Mouse (Mus musculus): Measurements from ENCODE around the gene Gm45194.

The Gm45194 gene

DNA sequence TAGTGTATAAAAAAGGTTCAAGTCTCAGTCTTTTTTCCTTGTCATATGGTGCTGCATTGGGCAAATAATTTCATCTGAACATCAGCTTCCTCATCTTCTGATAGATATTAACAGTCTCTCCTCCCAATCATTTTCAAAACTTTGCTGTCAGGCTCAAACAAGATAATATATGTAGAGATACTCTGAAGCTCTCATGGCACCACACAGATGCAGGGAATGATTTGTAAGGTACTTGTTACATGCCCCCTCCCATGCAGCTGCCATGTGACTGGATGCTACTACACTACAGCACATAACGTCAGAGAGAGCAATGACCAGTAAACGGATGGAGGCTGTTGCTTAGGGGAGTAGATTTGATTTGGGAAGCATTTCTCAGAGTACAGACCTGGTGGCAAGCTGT is at the start of gene Gm45194:
Gene Gm45194, plus strand, starts transcription at position 301 of the 400 bp plus-strand sequence.
- no peak for ATAC-seq (ENCODE audit: low TSS enrichment)

DNA sequence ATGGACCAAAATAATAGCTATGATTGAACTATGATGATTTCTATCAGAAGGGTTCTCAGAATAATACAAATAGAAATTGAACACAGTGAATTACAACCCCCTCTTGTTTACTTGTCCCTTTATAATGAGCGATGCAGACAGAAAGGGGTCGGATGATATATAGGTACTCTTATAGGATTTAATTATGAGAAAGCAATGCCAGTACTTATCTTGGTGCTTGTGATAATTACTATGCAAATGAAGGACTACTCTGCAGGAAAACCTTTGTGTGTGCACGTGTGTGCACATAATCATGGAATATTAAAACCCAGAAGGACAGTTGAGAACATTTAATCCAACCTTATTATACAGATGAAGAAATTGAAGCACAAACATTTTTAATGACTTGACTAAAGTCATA is 35.3 kb upstream of the Gm45194 start:
- ATAC-seq (ENCODE audit: low TSS enrichment): no peak

DNA sequence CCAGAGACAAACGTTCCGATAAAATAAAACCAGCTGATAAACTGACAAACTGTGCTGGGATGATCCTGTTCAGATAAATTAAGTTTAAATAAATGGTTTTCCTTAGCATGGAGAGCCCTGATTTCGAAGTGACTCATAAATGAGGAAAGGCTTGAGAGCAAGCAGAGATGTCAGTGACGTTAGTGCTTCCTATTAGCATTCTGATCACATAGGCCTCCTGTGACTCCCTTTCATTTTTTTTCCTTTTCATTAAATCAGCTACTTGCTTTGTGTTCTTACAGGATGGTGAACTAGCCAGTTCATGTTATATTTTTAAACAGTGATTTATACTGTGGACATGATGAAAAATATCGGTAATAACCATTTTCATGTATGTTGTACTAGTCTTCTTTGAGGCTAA is 9.9 kb upstream of the Gm45194 start:
- no peak for ATAC-seq (ENCODE audit: low TSS enrichment)

DNA sequence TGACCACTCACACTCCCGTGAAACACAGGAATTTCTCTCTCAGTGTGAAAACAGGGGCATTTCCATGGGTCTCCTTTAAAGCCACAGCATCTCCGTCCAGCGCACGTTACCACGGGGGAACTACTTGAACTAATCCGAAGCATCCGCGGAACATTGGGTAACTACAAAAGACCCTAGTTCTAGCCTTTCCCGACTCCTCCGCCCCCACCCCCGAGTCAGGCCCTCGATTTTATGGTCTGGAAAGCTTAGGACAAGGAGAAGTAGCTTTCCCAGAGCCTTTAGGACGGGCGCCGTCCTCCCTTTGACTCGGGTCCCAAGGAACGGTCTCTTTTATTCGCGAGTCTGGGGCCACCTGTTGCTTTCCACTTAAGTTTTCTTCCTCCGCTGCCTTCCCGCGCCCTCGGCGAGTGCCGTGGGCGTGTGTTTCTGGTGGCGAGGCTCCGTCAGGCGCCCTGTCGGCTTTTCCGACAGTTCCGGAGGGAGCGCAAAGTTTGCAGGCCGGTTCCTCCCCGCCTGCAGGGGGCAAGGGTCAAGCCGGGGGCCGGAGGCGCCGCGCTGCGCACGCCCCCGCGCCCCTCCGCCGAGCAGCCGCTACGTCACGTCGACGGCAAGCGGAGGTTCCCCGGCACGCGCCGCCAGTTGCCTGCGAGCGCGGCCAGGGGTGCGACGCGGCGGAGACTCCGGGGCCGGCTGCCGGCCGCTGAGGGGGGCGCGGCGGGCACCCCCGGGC is 3.3 kb downstream of the Gm45194 start:
- no peak for ATAC-seq (ENCODE audit: low TSS enrichment)

DNA sequence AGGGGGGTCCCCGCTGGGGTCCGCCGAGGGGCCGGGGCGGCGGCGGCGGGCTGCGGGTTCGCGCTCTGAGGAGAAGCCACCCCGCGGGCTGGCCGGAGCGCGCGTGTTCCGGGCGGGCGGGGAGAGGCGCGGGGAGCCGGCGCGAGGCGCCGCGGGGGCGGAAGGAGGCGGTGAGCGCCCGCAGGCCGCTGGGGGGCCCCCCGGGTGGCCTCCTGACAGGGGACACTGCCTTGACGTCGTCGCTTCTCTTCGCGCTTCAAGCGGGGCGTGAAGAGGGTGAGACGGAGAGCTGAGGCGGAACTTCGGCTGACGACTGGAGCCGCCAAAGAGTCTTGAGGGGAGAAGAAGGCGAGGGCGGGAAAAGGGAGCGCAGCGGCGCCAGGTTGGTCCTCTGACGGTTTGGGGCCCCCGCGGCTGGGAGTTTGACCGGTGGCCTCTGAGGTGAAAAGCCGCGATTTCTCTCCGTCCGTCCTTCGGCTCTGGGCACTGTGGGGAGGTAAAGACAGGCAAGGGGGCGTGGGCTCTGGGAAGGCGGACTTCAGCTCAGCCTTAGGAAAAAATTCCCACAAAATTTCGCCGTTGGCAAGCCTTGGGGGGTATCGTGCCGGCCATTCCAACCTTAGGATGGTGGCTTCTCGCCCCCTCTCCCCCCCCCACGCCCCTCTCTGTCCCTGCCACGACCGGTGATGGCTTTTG is 4.0 kb downstream of the Gm45194 start:
- ATAC-seq (ENCODE audit: low TSS enrichment): no peak

GRCm38 (mm10) chrX:111917422-111917821 is 26.2 kb downstream of the Gm45194 start:
- no peak for ATAC-seq (ENCODE audit: low TSS enrichment)

- no peak for ATAC-seq (ENCODE audit: low TSS enrichment)
Observed at GRCm38 (mm10) chrX:111960909-111961308, 69.7 kb downstream of the Gm45194 start.

DNA sequence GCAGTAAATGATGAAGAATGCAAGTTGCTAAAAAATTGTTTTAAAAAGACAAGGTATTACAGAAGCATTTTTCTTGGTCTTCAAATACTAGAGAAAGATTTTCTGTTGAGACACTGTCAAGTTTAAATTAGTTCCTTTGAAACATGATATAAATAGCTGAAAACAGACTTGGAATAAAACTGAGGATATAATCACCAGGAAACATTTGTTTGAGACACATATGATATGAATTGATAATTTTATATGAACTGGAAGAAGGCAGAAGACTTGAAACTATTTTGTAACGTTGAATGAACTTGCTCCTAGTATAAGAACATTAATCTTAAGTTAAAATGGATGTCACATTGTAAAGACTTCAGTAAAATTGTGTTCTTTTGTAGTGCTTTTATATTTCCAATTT is 108.5 kb downstream of the Gm45194 start:
- ATAC-seq (ENCODE audit: low TSS enrichment): no peak

GRCm38 (mm10) chrX:112010707-112011106 is 119.5 kb downstream of the Gm45194 start, which contains the start of gene Tex16:
Gene Tex16, plus strand, starts transcription at chrX:112011007.
- ATAC-seq (ENCODE audit: low TSS enrichment): no peak

- no peak for ATAC-seq (ENCODE audit: low TSS enrichment)
Observed at GRCm38 (mm10) chrX:112238749-112239148, 347.6 kb downstream of the Gm45194 start, which contains the start of gene 4933403O08Rik. Gene 4933403O08Rik, plus strand, starts transcription at chrX:112239049.

- ATAC-seq (ENCODE audit: low TSS enrichment): no peak
Observed at GRCm38 (mm10) chrX:112242916-112243315, 351.7 kb downstream of the Gm45194 start.

DNA sequence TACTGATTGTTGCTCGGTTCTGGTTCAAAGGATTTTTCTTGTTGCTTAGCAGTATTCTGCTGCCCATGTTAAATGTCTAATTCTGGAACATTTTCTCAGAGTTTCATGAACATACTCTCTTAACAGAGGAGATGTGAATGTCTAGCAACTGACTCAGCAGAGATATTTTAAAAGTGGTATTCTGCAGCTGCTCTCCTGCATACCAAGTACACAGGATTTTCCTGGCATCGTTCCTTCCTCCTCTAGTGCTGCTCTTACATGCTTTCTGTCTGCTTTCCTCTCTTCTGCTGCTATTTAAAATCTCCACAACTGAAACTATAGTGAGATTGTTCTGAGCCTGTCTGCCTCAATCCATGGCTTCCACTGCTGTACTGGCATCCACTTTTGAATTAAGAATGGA is 364.3 kb downstream of the Gm45194 start:
- peak; percentile 100 for ATAC-seq (ENCODE audit: low TSS enrichment)

DNA sequence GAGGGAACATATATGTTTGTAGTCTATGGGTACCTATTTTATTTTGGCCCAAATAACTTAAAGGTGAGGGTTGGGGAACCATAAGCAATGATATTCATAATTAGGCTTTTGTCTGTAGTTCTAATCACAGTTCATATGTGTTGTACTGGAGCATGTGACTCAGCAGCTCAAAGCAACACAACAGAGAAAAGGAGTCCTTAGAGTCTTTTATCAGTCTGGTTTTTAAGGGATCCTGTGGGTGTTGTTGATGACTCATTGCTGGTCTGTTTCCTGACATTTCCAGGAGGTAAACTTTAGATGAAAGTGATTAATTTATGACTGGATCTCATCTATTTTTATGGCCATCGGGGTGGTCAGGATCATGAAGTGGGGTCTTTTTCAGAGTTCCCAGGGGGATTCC is 382.4 kb downstream of the Gm45194 start:
- no peak for ATAC-seq (ENCODE audit: low TSS enrichment)
